Mouse (Mus musculus) bone marrow, adult 2 months (tissue): ENCODE results near the gene Anks4b. TPM values are rescaled to one million over a fixed set of nuclear protein-coding genes. Genes with fewer than 3 reads are reported as not detected.

Experiments
- H3K27ac ChIP-seq: fragments of 200-500 bp; 2 replicates; pipeline ENCODE4 v1.5.1; 2012; ENCODE audit warnings: low read depth, mild to moderate bottlenecking, control low read depth, inconsistent platforms, low read length; ENCODE audit not compliant: control insufficient read depth, poor library complexity, insufficient read depth
- H3K4me1 ChIP-seq: fragments of 200-500 bp; 2 replicates; pipeline ENCODE4 v1.6.1; 2011; ENCODE audit warnings: low read length; ENCODE audit not compliant: control insufficient read depth, insufficient read depth
- H3K4me3 ChIP-seq: fragments of 200-500 bp; replicated peaks from 2 replicates; pipeline ENCODE3; 2011; ENCODE audit warnings: mild to moderate bottlenecking, low read depth, low read length, control low read depth; ENCODE audit not compliant: control insufficient read depth
- CTCF ChIP-seq: fragments of 200-500 bp; IDR thresholded peaks from 2 replicates; pipeline ENCODE4 v1.5.1; 2011; ENCODE audit warnings: low read length, control low read depth; ENCODE audit not compliant: control insufficient read depth, insufficient read depth
- POLR2A ChIP-seq: fragments of 200-500 bp; IDR thresholded peaks from 2 replicates; pipeline ENCODE4 v1.6.1; 2011; ENCODE audit warnings: low read depth, mild to moderate bottlenecking, control low read depth, low read length, borderline replicate concordance; ENCODE audit not compliant: control insufficient read depth
- WGBS: fragments of 180-500 bp; shearing (Covaris S2); methylation state at CpG from one replicate; pipeline ENCODE4 v1.1.7; 2018; 5-methylcytosine and 5-hydroxymethylcytosine counted together
- polyA plus RNA-seq: library from polyadenylated mRNA; stranded (reverse); fragments of >200 nt; gene quantifications from 2 replicates; pipeline ENCODE4 v1.2.4, GENCODE M21; 2011; ENCODE audit warnings: low replicate concordance; ENCODE audit not compliant: missing spikeins, insufficient read depth, insufficient read length

Anks4b gene
- polyA plus RNA-seq: not detected in 2 replicates

DNA sequence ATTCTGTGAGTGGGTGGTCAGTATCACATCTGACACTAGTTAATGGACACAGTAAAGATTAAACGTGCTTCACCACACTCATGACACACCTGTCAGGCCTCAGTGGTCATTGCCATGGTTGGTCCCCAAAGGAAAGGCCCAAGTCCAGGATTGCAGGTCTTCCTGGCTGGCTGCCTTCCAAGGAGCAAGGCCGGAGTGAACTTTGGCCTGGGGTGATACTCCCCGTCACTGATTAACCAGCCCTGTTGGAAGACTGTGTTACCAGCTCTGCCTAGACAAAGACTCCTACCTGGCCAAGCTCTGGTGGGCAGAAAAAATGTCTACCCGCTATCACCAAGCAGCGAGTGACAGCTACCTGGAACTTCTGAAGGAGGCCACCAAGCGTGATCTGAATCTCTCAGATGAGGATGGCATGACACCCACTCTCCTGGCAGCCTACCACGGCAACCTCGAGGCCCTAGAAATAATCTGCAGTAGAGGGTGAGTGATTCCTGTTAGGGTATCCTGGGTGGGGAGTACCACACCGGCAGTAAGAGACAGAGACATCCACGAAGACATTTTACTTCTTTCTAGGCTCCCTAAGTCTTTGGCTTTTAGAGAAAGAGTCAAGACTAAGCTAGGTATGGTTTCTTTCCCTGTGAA, at the start of gene Anks4b:
TSS of gene Anks4b (plus strand) at position 256 of the 642 bp plus-strand sequence.
- Histone ChIP-seq H3K4me1 (no peaks in the 10 kb centered on the region), H3K4me3 (no peak within 1 kb of the TSS), H3K27ac (no peak within 1 kb of the TSS)
- no peak for TF ChIP-seq CTCF
- no peak for TF ChIP-seq POLR2A
- 75% methylated on average over 10 of the region's 10 CpGs for WGBS

DNA sequence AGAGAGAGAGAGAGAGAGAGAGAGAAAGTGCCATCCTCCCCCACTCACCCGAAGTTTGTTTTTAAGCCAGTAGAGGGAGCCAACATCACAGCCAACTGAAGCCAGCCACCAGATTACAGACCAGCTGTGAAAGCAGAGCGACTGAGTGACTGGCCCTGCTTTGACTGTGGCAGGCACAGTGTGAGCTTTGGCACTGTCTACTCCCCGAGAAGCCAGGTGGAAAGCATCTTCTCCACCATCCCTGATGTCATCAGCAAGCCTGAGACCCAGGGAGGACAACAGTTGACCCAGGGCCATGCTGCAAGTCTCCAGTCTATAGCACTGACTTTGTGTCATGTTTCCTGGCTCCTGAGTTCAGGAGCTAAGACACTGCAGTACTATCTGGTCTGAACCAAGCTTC, 48.8 kb upstream of the Anks4b start:
- Histone ChIP-seq H3K4me3 (no peak overlapping the region), H3K27ac (no peak overlapping the region), H3K4me1 (no peaks in the 10 kb centered on the region; the same call in 1 of the 2 replicates)
- TF ChIP-seq POLR2A: no peak
- TF ChIP-seq CTCF: peak; percentile 44; the same call in 1 of the 2 replicates
- WGBS: 12% methylated on average over 3 of the region's 3 CpGs

GRCm38 (mm10) chr7:120126976-120127685, 46.5 kb upstream of the Anks4b start:
- no peaks in the 10 kb centered on the region; the same call in 1 of the 2 replicates for H3K4me1 ChIP-seq
- no peak overlapping the region for H3K27ac ChIP-seq
- TF ChIP-seq POLR2A (no peak), CTCF (no peak)
- WGBS: 54% methylated on average over 5 of the region's 5 CpGs
- no peak overlapping the region for H3K4me3 ChIP-seq

DNA sequence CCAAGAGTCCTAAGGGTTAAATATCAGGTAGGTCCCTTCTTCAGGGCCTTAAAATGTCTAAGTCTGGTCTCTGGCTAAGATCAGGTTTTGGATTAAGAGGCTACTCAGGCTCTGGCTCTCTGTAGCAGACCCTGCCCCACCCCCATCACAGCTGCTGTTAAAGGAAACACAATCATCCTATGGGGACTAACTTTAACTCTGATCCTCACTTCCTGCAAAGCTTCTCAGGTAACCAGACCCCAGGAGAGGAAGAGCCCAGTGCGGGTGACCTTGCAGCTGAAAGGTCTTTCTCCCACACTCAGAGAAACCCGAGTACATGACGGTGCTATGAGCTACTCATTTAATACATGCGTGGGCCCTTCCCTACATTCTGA, 46.0 kb upstream of the Anks4b start:
- Histone ChIP-seq H3K27ac (no peak overlapping the region), H3K4me1 (no peaks in the 10 kb centered on the region; the same call in 1 of the 2 replicates), H3K4me3 (no peak overlapping the region)
- WGBS: 58% methylated on average over 4 of the region's 4 CpGs
- TF ChIP-seq CTCF (no peak), POLR2A (no peak)

- no peaks in the 10 kb centered on the region for H3K4me1 ChIP-seq
- 79% methylated on average over 4 of the region's 4 CpGs for WGBS
- H3K27ac ChIP-seq: no peak overlapping the region
- no peak overlapping the region for H3K4me3 ChIP-seq
- no peak for TF ChIP-seq CTCF
- TF ChIP-seq POLR2A: no peak
These were observed 44.7 kb upstream of the Anks4b start for GRCm38 (mm10) chr7:120128951-120129350.

DNA sequence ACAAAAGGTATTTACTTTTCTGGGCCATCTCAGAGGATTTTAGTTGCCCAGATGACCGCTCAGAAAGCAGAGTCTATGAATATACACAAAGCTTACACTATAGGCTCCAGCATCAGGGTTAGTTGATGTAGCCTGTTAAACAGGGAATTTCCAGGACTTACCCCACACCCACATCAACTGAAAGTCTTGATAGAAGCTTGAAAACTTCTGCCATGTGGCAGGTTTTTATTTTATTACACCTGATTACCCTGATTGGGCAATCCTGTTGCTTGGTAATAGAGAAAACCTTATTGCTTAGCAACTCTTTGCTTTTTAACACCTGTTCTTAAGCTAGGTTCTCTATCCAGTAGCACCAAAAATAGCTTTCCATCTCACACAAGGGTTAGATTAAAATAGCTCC, 30.9 kb upstream of the Anks4b start:
- 64% methylated on average over 1 of the region's 1 CpGs for WGBS
- Histone ChIP-seq H3K4me3 (no peak overlapping the region), H3K4me1 (no peaks in the 10 kb centered on the region), H3K27ac (no peak overlapping the region)
- TF ChIP-seq POLR2A: no peak
- TF ChIP-seq CTCF: no peak

DNA sequence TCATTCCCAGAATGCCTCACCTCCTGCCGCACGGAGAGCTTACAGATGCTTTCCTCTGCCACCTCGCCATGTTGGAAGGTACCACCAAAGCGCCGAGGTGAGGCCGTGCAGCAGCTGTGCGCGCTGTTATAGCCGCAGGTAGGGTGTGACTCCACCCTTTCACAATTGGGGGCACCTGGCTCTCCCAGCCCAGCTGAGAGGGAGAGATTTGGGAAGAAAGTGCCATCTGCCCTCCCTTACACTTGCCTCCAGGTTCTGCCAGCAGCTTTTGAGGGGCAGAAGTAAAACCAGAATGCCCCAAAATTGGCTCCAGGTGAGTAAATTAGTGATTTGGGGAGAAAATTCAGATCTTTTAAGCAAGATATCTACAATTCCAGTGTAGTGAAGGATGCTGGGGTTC, 28.5 kb upstream of the Anks4b start, which contains the start of gene Zp2:
TSS of gene Zp2 (minus strand) at position 101 of the 400 bp plus-strand sequence.
- 71% methylated on average over 9 of the region's 9 CpGs for WGBS
- no peak for TF ChIP-seq CTCF
- TF ChIP-seq POLR2A: no peak
- no peaks in the 10 kb centered on the region for H3K4me1 ChIP-seq
- H3K27ac ChIP-seq: no peak within 1 kb of the TSS
- H3K4me3 ChIP-seq: no peak within 1 kb of the TSS

- WGBS: 55% methylated on average over 3 of the region's 3 CpGs
- H3K4me3 ChIP-seq: no peak overlapping the region
- no peak for TF ChIP-seq CTCF
- TF ChIP-seq POLR2A: no peak
- no peak overlapping the region for H3K27ac ChIP-seq
- no peaks in the 10 kb centered on the region for H3K4me1 ChIP-seq
These were observed 23.4 kb upstream of the Anks4b start for GRCm38 (mm10) chr7:120150257-120150656.
